Mouse (Mus musculus): ENCODE measurements around the gene Etv6. TPM values are rescaled to one million over a fixed set of nuclear protein-coding genes. Genes with fewer than 3 reads are reported as not detected.

The Etv6 gene
- total RNA-seq, 2 experiments from 2014 or later = 15.5 to 21.9 TPM

DNA sequence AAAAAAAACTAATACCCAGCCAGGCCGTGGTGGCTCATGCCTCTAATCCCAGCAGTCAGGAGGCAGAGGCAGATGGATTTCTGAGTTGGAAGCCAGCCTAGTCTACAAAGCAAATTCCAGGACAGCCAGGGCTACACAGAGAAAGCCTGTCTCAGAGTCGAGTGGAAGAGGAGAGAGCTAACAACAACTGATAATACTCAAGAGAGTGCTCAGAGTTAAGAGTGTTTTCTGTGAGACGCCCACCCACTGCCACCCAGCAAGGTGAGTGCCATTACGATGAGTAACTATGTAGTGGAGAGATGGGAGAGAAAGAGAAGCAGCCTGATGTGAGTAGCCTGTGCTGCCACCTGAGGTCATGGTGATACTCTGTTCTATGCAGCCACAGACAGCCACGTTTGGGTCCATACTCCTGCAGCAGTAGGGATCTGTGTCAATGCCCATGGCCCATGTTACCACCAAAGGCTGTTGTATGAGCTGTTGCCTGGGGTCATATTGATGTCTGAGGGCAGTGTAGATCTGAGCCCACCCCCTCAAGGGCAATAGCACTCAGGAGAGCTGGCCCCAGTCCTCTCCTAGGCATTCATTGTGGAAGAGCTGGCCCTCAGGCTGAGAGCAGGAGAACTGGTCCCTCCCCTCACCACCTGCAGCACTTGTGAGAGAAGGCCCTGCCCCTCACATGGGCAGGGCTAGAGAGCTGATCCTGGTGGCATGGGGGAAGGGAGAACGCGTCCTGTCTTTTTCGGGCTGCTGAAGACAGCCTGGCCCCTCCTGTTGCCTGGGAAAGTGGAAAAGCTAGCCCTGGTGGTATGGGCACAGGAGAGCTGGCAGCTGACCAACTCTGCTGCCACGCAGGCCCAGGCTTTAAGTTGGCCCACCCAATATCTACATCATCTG, 258.4 kb downstream of the Etv6 start:
- intact Hi-C loops (cut with DNase I) = no loop called here
- no peak for DNase-seq

DNA sequence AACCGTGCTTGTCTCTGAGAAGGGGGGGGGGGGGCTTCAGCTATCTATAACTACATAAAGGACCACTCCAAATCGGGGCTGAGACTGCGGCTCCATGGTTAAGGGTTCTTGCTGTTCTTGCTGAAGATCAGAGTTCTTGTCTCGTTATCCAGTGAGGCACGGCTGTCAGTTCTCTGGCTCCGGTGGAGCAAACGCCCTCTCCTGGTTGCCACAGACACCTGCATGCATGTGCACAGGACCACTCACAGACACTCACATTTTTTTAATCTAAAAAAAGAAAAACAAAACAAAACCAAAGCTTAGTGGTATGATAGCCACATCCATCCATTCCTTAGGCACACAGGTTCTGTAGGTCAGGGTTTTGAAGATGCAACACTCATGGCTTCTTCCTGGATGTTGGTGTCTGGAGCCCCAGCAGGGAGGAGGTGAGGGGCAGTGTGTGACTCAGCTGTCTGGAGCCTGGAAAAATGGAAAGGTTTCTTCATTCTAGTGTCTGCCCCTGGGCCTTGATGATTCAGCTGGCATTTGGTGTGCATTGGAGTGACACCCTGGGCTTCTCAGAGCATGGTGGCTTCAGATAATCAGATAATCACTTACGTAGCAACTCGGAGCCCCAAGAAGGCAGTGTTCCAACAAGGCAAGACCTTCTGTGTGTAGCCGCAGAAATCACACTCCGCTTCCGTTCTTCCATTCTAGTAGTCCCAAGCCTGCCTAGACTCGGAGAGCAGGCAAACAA, 262.6 kb downstream of the Etv6 start:
- DNase-seq = no peak
- intact Hi-C loops (cut with DNase I) = no loop called here

DNA sequence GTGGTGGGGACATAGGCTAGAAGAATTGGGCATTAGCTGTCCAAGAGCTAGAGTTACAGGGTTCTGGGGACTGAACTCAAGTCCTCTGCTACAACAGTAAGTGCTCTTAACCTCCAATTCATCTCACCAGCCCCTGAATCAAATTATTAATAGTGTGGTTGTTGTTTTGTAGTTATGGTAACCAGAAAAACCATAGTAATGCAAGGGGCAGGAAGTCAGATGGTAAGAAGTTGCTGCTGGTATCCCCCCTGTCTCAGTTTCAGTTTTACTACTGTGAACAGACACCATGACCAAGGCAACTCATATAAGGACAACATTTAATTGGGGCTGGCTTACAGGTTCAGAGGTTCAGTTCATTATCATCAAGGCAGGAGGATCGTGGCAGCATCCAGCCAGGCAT, 266.5 kb downstream of the Etv6 start:
- intact Hi-C loops (cut with DNase I) = no loop called here
- no peak for DNase-seq

DNA sequence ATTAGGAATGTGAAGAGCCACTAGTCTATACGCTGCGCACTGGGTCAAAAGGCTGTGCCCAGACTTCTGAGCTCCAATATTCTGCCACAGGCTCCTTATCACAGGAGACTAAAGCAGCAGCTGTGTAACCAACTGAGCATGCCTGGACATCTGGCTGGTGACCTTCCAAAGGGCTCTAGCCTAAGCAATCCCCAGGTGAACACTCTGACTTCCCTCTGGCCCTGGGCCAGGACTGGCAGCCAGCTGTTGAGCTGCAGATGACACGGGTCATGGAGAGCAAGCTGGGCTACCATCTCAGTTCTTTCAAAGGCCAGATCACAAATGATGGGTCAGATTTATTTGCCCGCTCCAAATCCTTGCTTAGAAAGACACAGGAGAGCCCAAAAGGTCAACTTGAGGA, 275.8 kb downstream of the Etv6 start:
- intact Hi-C loops (cut with DNase I) = no loop called here
- peak; percentile 7 to 8 for DNase-seq

DNA sequence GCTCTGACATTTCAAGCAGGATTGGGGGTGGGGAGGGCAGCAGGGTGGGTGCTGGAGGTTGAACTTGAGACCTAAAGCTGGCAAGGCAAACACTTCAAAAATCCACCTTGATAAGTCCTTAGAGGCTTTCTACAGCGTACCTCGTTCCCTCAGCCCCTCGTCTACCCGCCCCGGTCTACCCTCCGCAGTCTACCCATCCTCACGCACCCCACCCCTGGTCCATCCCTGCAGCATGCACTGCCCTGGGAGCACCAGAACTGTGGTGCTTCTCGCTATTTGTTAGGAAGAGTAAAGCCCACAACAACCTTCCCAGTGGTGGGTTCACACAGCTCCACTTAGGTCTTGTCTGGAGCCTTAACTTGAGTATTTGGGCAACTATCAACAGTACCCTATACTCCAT, 277.1 kb downstream of the Etv6 start:
- intact Hi-C loops (cut with DNase I) = no loop called here
- no peak for DNase-seq

DNA sequence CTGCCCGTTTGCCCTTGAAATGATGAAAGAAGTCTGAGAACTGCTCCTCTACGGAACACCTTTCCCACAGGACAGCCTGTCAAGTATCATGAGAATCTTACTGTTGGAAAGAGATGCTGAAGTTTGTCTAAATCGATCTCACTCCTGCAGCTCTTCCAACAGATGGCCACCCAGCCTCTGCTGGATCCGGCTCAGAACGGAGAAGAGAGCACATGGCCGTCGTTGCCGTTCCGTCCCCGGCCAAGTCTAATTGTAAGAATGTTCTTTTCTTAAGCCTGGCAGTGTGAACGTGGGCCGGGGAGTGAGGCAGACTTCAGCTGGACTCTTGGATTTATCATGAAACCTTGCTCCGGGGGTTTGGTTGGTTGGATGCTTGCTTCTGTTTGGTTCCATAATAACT, 281.9 kb downstream of the Etv6 start:
- DNase-seq = no peak
- intact Hi-C loops (cut with DNase I) = no loop called here

Other genes with a start within 250 kb of the Etv6 start
- not detected for gene Kap, start 181.9 kb upstream of the Etv6 start, total RNA-seq (2021)

All from heart, postnatal 10 days (tissue).